Comparison of ENCODE assay signal across 32 mouse cellular contexts in genomic region chr1:87239056-87239455, GRCm38 (mm10). TPM values are rescaled to one million over a fixed set of nuclear protein-coding genes. Genes with fewer than 3 reads are reported as not detected.
DNase-seq lines count a peak whose midpoint lies in the region; ATAC-seq and TF ChIP-seq lines count a peak whose summit lies in the region.
"Had no signal": no experiment of that assay in that cellular context is flagged by ENCODE, and none has a peak within 500 bp of the region (broad histone marks: within the 10 kb centered on the region; RNA-seq: fewer than 3 reads in every experiment).

No protein-coding gene starts in this region.

- peak; percentile 69 for ATAC-seq in kidney, postnatal 0 days (replicated peaks; ENCODE audit: low FRiP score, low read depth)
- no peak for ATAC-seq in kidney, embryonic 14.5 days (ENCODE audit: low FRiP score, low TSS enrichment)
- ATAC-seq in frontal cortex, adult (ENCODE audit: low TSS enrichment) = no peak
- ATAC-seq: forebrain, embryonic 14.5 days; inflammation-experienced regulatory T-cells, adult 6 months; midbrain, embryonic 15.5 days had no signal

- no peak overlapping the region for H3K27ac ChIP-seq in kidney, postnatal 0 days
- no peak overlapping the region for H3K27ac ChIP-seq in kidney, embryonic 14.5 days (ENCODE audit: low read depth, low read length)
- no peak overlapping the region for H3K27ac ChIP-seq in ES-Bruce4 (ENCODE audit: insufficient read depth, low read length)
- H3K27ac ChIP-seq: heart, adult 2 months; hindbrain, embryonic 15.5 days; limb, embryonic 10.5 days; limb, embryonic 15.5 days; liver, embryonic 13.5 days; midbrain, embryonic 10.5 days; midbrain, embryonic 15.5 days; neural tube, embryonic 15.5 days had no signal

- H3K27me3 ChIP-seq in kidney, postnatal 0 days (ENCODE audit: insufficient read depth, low read length) = no peaks in the 10 kb centered on the region
- H3K27me3 ChIP-seq in kidney, embryonic 14.5 days (ENCODE audit: control insufficient read depth, insufficient read depth, low read length) = no peaks in the 10 kb centered on the region
- no peaks in the 10 kb centered on the region for H3K27me3 ChIP-seq in ES-Bruce4 (ENCODE audit: control insufficient read depth, insufficient read depth, low read length, poor library complexity, severe bottlenecking)
- H3K27me3 ChIP-seq: CH12.LX; heart, embryonic 12.5 days; hindbrain, embryonic 15.5 days; limb, embryonic 15.5 days; liver, embryonic 13.5 days; midbrain, embryonic 15.5 days; neural tube, embryonic 15.5 days had no signal

- no peak for TF ChIP-seq CTCF in kidney, postnatal 0 days (IDR thresholded peaks at IDR 0.05; ENCODE audit: low read depth)
- peak; percentile 7 for TF ChIP-seq CTCF in ES-Bruce4 (IDR thresholded peaks at IDR 0.05; ENCODE audit: low read depth, low read length)

- H3K4me2 ChIP-seq in kidney, postnatal 0 days (ENCODE audit: low read length) = no peak overlapping the region
- no peak overlapping the region for H3K4me2 ChIP-seq in kidney, embryonic 14.5 days (replicated peaks; ENCODE audit: low read depth, low read length)
- H3K4me2 ChIP-seq: heart, embryonic 12.5 days; hindbrain, embryonic 15.5 days; limb, embryonic 15.5 days; liver, embryonic 13.5 days; lung, embryonic 14.5 days; midbrain, embryonic 15.5 days; neural tube, embryonic 15.5 days had no signal

- peak; percentile 28 for DNase-seq in kidney, postnatal 0 days (ENCODE audit: low spot score)
- DNase-seq in Muller cell, postnatal 12 days (ENCODE audit: inconsistent ontology term) = peak; percentile 56
- peak; percentile 47 for DNase-seq in yolk sac, embryonic 10.5 days (ENCODE audit: low spot score)
- DNase-seq in thymus, postnatal 25 days = no peak
- DNase-seq: adrenal gland, postnatal 14 days; B cell, adult 2 months; cerebellum, adult 11 months; cerebellum, adult 9-10 months; cerebellum, postnatal 36 days; gastrocnemius, postnatal 25 days; heart, adult 2 months; layer of hippocampus, adult 9-11 months; liver, embryonic 13.5 days; lung, embryonic 14.5 days; right cerebral cortex, postnatal 25 days; thymus, postnatal 14 days had no signal

- H3K9ac ChIP-seq in kidney, postnatal 0 days (ENCODE audit: low read depth, low read length) = no peak overlapping the region
- H3K9ac ChIP-seq in kidney, embryonic 14.5 days (ENCODE audit: low read depth, low read length) = no peak overlapping the region
- no peak overlapping the region for H3K9ac ChIP-seq in ES-Bruce4 (ENCODE audit: low read depth, poor library complexity, severe bottlenecking)
- H3K9ac ChIP-seq: heart, embryonic 12.5 days; hindbrain, embryonic 15.5 days; limb, embryonic 15.5 days; liver, embryonic 13.5 days; lung, embryonic 14.5 days; midbrain, embryonic 15.5 days; neural tube, embryonic 15.5 days had no signal

- no peaks in the 10 kb centered on the region for H3K9me3 ChIP-seq in kidney, postnatal 0 days (replicated peaks; ENCODE audit: low read length)
- no peaks in the 10 kb centered on the region for H3K9me3 ChIP-seq in kidney, embryonic 14.5 days (ENCODE audit: control insufficient read depth, low read length)
- no peaks in the 10 kb centered on the region for H3K9me3 ChIP-seq in ES-Bruce4 (replicated peaks; ENCODE audit: control insufficient read depth, insufficient read depth, low read length, poor library complexity, severe bottlenecking)
- H3K9me3 ChIP-seq: heart, embryonic 12.5 days; hindbrain, embryonic 15.5 days; limb, embryonic 10.5 days; limb, embryonic 15.5 days; liver, embryonic 13.5 days; midbrain, embryonic 10.5 days; midbrain, embryonic 15.5 days; neural tube, embryonic 15.5 days had no signal

- no peak for TF ChIP-seq EP300 in ES-Bruce4 (IDR thresholded peaks at IDR 0.05; ENCODE audit: insufficient read depth, low read depth, low read length)

- no peak overlapping the region for H3K4me3 ChIP-seq in kidney, postnatal 0 days (replicated peaks; ENCODE audit: low read depth, low read length)
- H3K4me3 ChIP-seq in kidney, embryonic 14.5 days (ENCODE audit: low read length) = no peak overlapping the region
- no peak overlapping the region for H3K4me3 ChIP-seq in ES-Bruce4 (ENCODE audit: low read depth, low read length)
- H3K4me3 ChIP-seq: heart, adult 2 months; heart, embryonic 12.5 days; hindbrain, embryonic 15.5 days; limb, embryonic 10.5 days; limb, embryonic 15.5 days; liver, embryonic 13.5 days; midbrain, embryonic 10.5 days; midbrain, embryonic 15.5 days; neural tube, embryonic 15.5 days had no signal

- no peak for TF ChIP-seq POLR2A in ES-Bruce4 (IDR thresholded peaks at IDR 0.05; ENCODE audit: insufficient read depth, low read length)

- 0 out of 2 replicates have a peak, but pooled peaks cover 20% of the 10 kb centered on the region for H3K36me3 ChIP-seq in kidney, postnatal 0 days (ENCODE audit: insufficient read depth, low read length)
- peaks cover 13% of the 10 kb centered on the region; the same call in 1 of the 2 replicates for H3K36me3 ChIP-seq in kidney, embryonic 14.5 days (ENCODE audit: control insufficient read depth, insufficient read depth, low read length)
- peaks cover 16% of the 10 kb centered on the region for H3K36me3 ChIP-seq in ES-Bruce4 (ENCODE audit: control insufficient read depth, insufficient read depth, low read length, poor library complexity, severe bottlenecking)

- WGBS in kidney, postnatal 0 days = 62% methylated on average over 8 of the region's 8 CpGs
- WGBS in kidney, embryonic 14.5 days = 71% methylated on average over 8 of the region's 8 CpGs

- H3K4me1 ChIP-seq in kidney, postnatal 0 days (replicated peaks; ENCODE audit: insufficient read depth, low read length) = no peaks in the 10 kb centered on the region
- no peaks in the 10 kb centered on the region for H3K4me1 ChIP-seq in kidney, embryonic 14.5 days (ENCODE audit: control insufficient read depth, insufficient read depth, low read length)
- H3K4me1 ChIP-seq in ES-Bruce4 (ENCODE audit: control insufficient read depth, insufficient read depth, low read length) = peaks cover 3% of the 10 kb centered on the region
- H3K4me1 ChIP-seq: hindbrain, embryonic 15.5 days; limb, embryonic 10.5 days; limb, embryonic 15.5 days; liver, embryonic 13.5 days; midbrain, embryonic 10.5 days; midbrain, embryonic 15.5 days; neural tube, embryonic 15.5 days had no signal

RNA-seq across cellular contexts. Expression of gene Efhd1, which starts 25.1 kb away (rescaled TPM):
- polyA plus RNA-seq in kidney, postnatal 0 days (2015; fragmentation: Nextera tagmentation; extraction: Ambion mirVana) = 40.4 and 42.5 TPM in 2 replicates
- 2.6 and 3.6 TPM in 2 replicates for polyA plus RNA-seq in kidney, embryonic 14.5 days (2014; fragmentation: Nextera tagmentation; extraction: Ambion mirVana)
- polyA plus RNA-seq in ES-Bruce4 (2011; ENCODE audit: insufficient read depth, insufficient read length, low read depth, missing spikeins) = 1.9 and 2.2 TPM in 2 replicates
- polyA plus RNA-seq: inflammation-experienced regulatory T-cells, adult 6 months; lung, embryonic 14.5 days had no signal

RNA-seq across cellular contexts. Expression of gene Eif4e2, which starts 25.3 kb away (rescaled TPM):
- 165 and 178 TPM in 2 replicates for polyA plus RNA-seq in kidney, postnatal 0 days (2015; fragmentation: Nextera tagmentation; extraction: Ambion mirVana)
- polyA plus RNA-seq in kidney, embryonic 14.5 days (2014; fragmentation: Nextera tagmentation; extraction: Ambion mirVana) = 122 and 150 TPM in 2 replicates
- polyA plus RNA-seq in ES-Bruce4 (2011; ENCODE audit: insufficient read depth, insufficient read length, low read depth, missing spikeins) = 191 and 201 TPM in 2 replicates

RNA-seq across cellular contexts. Expression of gene Chrng, which starts 34.6 kb away (rescaled TPM):
- polyA plus RNA-seq in kidney, postnatal 0 days (2015; fragmentation: Nextera tagmentation; extraction: Ambion mirVana) = not detected in 2 replicates
- 0.30 and 0.34 TPM in 2 replicates for polyA plus RNA-seq in kidney, embryonic 14.5 days (2014; fragmentation: Nextera tagmentation; extraction: Ambion mirVana)
- not detected in 2 replicates for polyA plus RNA-seq in ES-Bruce4 (2011; ENCODE audit: insufficient read depth, insufficient read length, low read depth, missing spikeins)
- polyA plus RNA-seq: forebrain, embryonic 14.5 days; frontal cortex, adult 2 months; heart, adult 2 months; lung, embryonic 14.5 days; midbrain, embryonic 15.5 days had no signal

RNA-seq across cellular contexts. Expression of gene Chrnd, which starts 48.6 kb away (rescaled TPM):
- polyA plus RNA-seq in kidney, postnatal 0 days (2015; fragmentation: Nextera tagmentation; extraction: Ambion mirVana) = 0.17 and 0.20 TPM in 2 replicates
- polyA plus RNA-seq in kidney, embryonic 14.5 days (2014; fragmentation: Nextera tagmentation; extraction: Ambion mirVana) = 0.13 and 0.62 TPM in 2 replicates
- not detected in 2 replicates for polyA plus RNA-seq in ES-Bruce4 (2011; ENCODE audit: insufficient read depth, insufficient read length, low read depth, missing spikeins)
- polyA plus RNA-seq: forebrain, embryonic 14.5 days; frontal cortex, adult 2 months; heart, adult 2 months; heart, embryonic 12.5 days; heart, postnatal 0 days; hindbrain, embryonic 15.5 days; inflammation-experienced regulatory T-cells, adult 6 months; lung, embryonic 14.5 days; midbrain, embryonic 10.5 days; midbrain, embryonic 15.5 days had no signal

RNA-seq across cellular contexts. Expression of gene Prss56, which starts 55.9 kb away (rescaled TPM):
- 0.07 TPM in 1 of 2 replicates, not detected in the other for polyA plus RNA-seq in kidney, postnatal 0 days (2015; fragmentation: Nextera tagmentation; extraction: Ambion mirVana)
- not detected in 2 replicates for polyA plus RNA-seq in kidney, embryonic 14.5 days (2014; fragmentation: Nextera tagmentation; extraction: Ambion mirVana)
- polyA plus RNA-seq in ES-Bruce4 (2011; ENCODE audit: insufficient read depth, insufficient read length, low read depth, missing spikeins) = 0.27 TPM in 1 of 2 replicates, not detected in the other
- polyA plus RNA-seq: heart, adult 2 months; heart, embryonic 12.5 days; heart, postnatal 0 days; inflammation-experienced regulatory T-cells, adult 6 months; limb, embryonic 10.5 days; liver, embryonic 13.5 days; lung, embryonic 14.5 days; midbrain, embryonic 15.5 days; stomach, embryonic 16.5 days had no signal
